Mouse (Mus musculus): Measurements from ENCODE around the gene Tubg1.
"Not testable (repeated sequence)": the region's sequence is repeated elsewhere in the genome, so short reads cannot be mapped to it uniquely, and the experiment has no call there.

The Tubg1 gene

DNA sequence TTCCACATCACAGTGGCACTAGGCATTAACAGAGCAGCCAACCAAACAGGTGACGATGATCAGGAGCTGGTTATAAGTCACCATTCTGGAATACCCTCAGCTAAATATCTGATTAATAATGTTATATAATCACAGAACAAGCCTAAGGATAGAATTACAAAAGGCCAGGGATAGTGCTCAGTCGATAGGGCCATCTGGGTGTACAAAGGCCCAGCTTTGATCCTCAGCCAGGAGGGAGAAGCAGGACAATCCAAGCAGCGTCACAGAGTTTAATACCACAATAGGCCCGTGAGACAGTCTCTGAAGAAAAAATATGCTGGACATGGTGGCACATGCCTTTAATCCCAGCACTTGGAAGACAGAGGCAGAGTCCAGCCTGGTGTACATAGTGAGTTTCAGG is 10.4 kb upstream of the Tubg1 start:
- DNase-seq, result no peak

DNA sequence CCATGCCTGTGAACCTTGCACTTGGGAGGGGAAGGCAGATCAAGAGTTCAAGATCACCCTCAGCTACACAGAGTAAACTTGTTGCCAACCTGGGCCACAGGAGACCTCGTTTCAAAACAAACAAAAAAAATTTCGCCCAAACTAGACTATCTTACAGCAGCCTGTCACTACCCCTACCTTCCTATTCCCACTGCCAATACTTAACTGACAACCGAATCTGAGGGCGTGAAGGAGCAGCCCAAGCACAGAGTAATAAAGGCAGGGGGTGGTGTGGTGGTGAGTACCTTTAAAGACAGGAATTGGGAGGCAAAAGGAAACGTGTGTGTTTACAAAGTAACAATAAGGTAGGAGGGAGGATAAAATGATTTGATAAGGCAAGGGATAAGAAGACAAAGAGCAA is 9.0 kb upstream of the Tubg1 start:
- no peak for DNase-seq

DNA sequence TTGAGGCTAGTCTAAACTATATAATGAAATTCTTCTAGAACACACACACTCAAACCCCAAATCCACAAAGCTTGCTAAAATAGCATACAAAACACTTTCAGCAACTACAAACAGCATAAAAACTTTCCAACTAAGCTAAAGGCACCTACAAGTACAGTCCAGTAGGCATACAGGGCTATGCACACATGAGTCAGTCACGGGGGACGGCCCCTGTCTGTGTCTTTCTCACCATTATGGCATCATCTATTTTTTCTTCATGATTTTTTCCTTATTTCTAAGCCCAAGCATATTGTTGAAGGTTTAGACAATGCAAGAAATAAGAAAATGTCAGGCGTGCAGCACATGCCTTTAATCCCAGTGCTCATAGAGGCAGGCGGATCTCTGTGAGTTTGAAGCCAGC is 8.6 kb upstream of the Tubg1 start:
- DNase-seq, result no peak

DNA sequence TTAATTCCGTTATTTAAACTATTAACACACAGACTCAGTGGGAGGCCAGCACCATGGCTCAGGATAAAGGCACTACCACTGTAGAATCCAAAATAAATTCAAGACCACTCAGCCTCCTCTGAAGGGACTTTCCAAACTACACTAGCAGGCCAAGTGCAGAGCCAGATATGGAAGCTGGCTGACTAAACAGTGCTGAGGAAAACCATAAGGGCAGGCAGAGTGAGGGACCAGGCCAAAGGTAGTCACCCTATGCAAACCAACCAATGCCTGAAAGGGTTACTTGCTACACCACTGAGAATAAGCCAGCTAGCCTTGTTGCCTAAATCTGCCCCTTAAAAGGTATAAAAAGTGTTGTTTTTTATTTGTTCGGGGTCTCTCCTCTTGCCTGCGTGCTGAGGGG is 7.6 kb upstream of the Tubg1 start:
- DNase-seq, result no peak

DNA sequence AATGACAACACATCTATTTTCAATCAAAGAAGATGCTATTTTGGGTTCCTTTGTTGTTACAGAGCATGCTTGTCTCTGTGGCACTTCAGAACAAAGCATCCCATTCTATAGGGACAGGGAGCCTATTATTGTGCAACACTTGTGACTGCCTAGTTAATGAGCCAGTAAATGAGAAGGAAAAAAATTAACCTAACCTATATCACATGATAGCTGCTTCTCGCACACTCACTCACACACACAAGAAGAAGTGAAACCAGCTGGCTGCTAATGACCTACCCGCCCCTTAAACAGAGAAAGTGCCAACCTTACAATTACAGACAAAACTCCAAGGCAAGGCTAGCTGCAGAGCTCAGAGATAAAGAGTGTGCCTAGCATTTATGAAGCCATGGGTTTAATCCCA is 4.2 kb upstream of the Tubg1 start:
- peak; percentile 66 to 67 for DNase-seq

DNA sequence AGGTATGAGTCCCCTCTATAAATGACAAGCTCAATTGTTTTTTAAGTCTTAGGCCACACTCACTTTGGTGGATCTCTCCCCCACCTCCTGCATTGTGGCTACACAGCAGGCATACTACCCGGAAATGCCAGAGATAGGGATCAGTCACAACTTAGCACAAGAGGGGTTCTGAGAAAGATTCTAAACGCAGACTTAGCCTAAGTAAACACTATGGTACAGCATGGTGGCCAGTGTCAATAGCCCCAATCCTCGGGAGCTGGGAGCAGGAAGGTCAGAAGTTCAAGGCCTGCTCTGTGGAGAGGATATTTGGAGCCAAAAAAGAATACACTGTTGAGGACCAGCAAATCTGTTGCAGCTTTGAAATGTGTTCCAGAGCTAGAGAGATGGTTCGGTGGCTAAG is 1.6 kb upstream of the Tubg1 start:
- DNase-seq, result no peak

DNA sequence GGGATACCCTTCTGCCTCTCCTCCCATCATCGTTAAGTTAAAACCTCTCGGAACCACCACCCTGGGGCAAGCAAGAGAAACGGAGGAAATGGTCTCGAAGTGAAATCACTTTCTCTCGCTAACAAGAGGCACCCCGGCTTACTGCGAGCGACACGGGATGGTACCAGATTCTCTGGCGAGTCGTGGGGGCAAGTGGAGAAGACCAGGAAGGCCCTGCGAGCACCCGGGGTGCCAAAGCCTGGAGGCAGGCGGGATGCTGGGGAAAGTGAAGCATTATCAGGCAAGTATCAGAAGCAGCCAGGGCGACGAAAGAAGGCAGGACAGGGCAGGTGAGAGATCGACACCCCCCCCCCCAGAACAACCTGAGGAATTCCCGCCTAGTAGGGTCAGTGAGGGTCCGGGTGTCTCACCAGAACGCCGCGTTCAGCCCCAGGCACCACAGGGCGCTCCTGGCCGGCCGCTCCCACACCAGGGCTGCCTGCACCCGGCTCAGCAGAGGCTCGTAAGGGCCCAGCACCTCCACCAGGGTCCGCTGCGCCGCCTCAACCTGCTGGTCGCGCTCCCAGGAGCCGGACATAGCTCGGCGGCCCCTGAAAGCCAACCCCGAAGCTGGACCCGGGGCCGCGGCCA is 492 bp upstream of the Tubg1 start:
- DNase-seq, result peak in 1 of 2 experiments; percentile 26

DNA sequence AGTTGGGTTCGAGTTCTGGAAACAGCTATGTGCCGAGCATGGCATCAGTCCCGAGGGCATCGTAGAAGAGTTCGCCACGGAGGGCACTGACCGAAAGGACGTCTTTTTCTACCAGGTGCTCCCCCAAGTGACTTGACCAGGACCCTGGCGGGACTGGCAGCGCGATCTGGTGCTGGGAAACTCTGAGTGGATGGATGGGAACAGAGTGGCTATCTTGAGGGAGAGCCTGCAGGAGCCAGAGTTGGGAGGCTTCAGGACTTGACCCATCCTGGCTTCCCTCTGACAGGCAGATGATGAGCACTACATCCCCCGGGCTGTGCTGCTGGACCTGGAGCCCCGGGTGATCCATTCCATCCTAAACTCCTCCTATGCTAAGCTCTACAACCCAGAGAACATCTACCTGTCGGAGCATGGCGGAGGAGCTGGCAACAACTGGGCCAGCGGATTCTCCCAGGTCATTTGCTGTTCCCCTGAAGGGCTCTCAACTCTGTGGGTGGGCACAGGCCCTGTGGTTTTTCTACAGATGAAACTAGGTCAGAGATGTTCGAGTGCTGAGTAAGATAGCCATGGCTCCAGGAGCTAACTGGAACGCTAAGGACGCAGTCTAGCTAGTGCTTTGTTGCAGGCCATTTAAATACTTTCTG is 929 bp downstream of the Tubg1 start:
- no peak for DNase-seq

- DNase-seq, result not testable (repeated sequence)
Measured at GRCm38 (mm10) chr11:101124494-101124893, 4.8 kb downstream of the Tubg1 start.

GRCm38 (mm10) chr11:101125008-101125407 is 5.3 kb downstream of the Tubg1 start:
- DNase-seq, result not testable (repeated sequence)

GRCm38 (mm10) chr11:101127075-101127474 is 7.3 kb downstream of the Tubg1 start:
- DNase-seq, result peak; percentile 67 to 69

GRCm38 (mm10) chr11:101128996-101129577 is 9.3 kb downstream of the Tubg1 start:
- no peak for DNase-seq

DNA sequence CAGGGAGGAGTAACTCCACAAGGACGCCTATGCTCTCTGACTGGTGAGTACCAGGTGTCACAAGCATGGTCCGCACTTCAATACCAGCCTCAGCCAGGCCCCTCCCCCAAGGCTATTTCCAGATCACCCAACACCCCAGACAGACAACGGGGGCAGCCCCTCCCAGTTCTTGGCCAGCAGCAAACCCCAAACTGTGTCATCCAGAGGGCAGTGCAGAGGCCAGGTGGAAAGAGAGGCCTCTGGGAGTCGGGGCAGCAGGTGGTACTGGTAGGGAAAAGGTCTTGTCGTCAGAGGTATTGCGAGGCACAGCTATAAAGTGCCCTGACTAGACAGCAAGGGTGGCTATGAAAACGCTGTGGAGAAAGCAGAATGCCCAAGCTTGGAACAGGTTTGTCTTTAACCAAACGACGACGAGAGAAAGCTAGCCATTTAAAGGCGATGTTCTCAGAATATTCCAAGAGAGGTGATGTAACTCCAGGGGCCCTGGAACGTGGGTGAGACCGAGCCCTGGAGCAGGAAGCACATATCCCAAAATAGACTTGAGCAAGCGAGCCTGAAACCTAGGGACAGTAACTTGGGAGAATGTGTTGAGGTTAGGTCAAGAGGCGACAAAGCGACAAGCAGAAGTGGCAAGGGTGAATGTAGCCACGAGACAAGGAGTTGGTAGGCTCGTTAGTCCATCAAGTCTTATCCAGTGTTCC is 10.5 kb downstream of the Tubg1 start:
- no peak for DNase-seq

DNA sequence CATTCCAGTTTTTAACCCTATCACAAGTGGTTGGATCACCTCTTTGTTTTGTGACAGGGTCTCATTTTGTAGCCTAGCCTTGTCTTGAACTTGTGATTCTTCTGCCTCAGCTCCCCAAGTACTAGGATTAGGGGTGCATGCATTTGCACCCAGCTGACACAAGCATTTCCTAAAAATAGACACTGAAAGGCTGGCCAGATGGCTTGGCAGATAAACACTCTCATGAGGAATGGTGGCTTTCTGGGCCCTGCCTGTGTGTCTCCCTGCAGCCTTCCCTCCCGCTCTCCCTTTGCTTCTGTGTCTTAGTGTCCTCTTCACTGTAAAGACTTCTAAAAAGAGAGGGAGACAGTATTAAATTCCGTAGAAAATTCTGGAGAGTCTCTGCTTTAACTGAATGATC is 11.4 kb downstream of the Tubg1 start:
- no peak for DNase-seq

DNA sequence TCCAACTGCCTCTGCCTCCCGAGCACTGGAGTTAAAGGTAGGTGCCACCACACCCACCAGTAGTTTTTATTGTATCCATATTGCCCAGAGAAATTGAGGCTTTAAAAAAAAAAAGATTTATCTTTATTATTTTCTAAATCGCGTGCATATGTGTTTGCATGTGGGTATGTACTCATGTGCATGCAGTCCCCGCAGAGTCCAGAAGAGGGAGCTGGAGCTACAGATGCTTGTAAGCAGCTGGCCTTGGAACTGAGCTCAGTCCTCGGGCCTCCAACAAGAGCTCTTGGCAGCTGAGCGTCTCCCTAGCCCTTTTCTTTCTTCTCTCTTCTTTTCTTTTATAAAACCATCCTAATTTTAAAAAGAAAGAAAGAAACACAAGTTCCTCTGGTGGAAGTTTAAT is 12.0 kb downstream of the Tubg1 start:
- DNase-seq, result peak in 1 of 2 experiments; percentile 28

DNA sequence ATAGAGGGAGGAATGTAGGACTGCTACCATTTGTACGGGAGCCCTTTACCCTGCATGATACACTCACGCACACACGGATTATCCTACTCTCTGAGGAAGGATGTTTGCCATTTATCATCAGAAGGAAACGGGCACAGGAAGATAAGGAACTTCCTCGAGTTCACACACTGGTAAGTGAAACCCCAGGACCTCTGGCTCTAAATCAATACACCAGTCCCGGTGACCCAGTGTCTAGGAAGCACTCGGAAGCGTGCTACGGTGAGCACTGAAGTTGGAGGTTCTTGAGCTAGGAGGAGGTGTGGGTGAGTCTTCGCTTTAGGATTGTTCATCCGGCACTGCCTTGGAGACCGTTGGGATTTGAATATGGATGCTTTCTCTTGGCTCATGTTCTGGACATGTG is 13.3 kb downstream of the Tubg1 start:
- no peak for DNase-seq

DNA sequence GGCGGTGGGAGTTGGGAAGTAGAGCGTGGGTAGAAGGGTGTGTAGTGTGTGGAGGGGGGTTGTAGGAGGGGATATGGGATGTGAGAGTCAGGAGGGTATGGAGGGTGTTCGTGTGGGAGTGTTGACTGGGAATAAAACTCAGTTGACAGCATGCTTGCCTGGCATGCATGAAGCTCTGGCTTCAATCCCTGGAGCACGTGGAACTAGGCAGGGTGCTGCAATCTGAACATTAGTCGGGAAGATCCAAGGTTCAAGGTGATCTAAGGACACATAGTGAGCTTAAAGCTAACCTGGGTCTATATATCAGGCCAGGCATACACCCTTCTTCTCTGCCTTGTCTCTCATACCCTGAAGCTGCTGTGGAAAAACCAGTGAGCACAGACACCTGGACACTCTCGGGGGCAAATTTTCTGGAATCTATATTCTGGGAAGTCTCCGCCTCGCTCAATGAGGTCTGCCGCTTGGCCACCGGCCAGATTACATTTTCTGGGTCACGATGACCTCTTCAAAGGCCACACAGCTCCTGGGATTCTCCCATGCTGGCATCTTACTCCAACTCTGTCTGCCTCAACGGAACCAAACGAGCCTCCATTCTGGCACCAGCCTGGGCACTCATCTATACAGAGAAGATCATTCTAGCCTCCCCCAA is 14.6 kb downstream of the Tubg1 start:
- DNase-seq, result no peak

- DNase-seq, result no peak
Measured at GRCm38 (mm10) chr11:101137000-101137399, 17.3 kb downstream of the Tubg1 start.

- no peak for DNase-seq
Measured at GRCm38 (mm10) chr11:101138536-101139181, 18.9 kb downstream of the Tubg1 start.

- DNase-seq, result no peak
Measured at GRCm38 (mm10) chr11:101140164-101140819, 20.6 kb downstream of the Tubg1 start.

DNA sequence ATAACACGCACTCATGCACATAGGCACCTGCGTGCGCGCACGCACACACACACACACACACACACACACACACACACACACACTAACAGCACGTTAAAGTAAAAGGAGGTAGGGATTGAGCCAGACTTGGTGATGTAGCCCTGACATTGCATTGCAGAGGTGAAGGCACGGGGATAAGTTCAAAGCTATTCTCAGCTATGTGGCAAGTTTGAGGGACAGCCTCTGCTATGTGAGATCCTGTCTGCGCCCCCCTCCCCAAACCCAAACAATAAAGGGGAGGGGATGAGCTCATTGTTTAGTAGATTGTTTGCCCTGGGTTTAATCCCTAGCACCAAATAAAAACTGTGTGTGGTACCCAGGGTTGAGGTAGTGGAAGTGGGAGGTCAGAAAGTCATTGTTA is 21.4 kb downstream of the Tubg1 start:
- no peak for DNase-seq

- no peak for DNase-seq
Measured at GRCm38 (mm10) chr11:101142215-101142967, 22.7 kb downstream of the Tubg1 start.

All from B cell, adult 2 months (primary cell).